Mouse (Mus musculus) spleen, postnatal 36 days (tissue): ENCODE results near the gene Polr2b.

Experiments used
- DNase-seq, 2 experiments: peaks; one replicate each; pipeline ENCODE4 v3.0.0; 2022; ENCODE audit warnings: low spot score in 2 of 2, mixed read lengths in 1 of 2

Gene Polr2b

DNA sequence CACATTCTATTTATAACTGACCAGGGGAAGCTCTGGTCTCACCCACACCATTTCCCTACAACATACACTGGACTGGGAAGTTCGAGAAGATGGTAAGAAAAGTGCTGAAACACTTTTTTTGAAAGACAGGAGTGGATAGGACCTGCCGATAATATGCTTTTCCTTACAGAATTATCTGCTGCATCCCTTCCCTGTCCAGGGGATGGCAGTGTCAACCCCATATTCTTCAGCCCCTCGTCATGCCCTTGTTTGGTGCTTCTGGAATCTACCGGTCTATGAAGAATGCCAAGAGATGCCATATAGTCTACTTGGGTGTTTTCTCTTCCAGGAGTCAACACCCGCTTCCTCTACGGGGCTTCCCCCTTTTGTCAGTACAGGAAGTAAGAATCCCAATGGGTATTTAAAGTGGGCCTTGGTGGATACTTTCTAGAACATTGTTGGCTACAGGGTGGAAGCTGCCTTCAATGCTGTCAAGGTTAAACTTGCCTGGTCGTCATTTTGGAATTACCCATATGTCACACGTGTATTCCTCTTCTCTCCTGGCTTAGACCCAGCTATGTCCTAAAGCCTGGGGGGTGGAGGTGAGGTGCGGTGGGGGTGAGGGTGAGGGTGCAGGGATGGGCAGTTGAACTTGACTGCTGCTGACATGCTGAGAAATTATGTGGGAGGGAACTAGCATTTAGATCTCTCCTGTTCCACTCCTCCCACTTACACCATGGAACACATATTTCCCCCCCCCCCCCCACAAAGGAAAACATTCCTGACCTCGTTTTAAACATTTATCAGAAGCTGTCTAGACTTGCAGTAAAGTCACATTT lies 76.9 kb downstream of the Polr2b start:
- no peak for DNase-seq

DNA sequence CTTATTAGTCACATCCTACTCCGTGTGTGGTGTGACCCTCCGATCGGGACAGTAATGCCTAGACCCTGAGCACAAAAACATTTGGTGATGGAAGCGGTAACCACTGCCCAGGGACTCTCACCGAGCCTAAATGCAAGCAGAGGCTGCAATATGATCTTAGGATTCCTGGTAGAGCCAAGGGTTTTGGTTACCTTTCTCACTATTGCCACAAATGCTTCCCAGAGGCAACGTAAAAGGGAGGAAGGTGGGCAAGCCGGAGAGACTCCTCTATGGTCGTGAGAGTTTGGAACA lies 77.4 kb downstream of the Polr2b start:
- no peak for DNase-seq

GRCm38 (mm10) chr5:77388359-77388758 lies 78.4 kb downstream of the Polr2b start:
- no peak for DNase-seq

GRCm38 (mm10) chr5:77390272-77390671 lies 80.3 kb downstream of the Polr2b start:
- DNase-seq, result no peak

- DNase-seq, result no peak
Measured at GRCm38 (mm10) chr5:77393094-77393619, 83.2 kb downstream of the Polr2b start.

DNA sequence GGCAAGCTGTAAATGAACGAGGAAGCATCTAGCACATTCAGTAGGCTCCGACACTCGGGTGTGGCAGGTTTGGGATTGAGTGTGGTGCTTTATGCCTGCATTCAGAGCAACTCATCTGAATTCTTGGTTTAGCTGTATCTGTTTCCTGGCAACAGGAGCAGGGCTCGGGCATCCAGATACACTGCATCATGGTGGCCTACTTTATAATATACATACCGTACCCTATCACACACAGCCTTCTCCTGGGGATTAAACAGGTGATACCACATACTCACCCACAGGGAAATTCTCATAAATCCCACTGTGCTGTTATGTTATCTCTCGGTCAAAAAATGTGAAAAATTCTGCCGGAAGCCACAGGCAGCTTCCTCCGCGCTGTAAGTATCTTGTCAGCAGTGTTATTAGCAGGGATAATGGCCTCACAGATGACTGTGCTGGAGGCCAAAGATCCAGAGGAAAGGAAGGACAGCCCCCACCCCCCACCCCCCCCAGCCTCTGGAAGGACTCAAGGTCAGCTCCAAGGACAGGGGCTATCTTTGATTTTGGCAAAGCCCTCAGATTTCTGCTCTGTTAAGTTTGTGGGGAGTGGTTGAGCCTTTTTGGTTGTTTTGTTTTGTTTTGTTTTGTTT lies 84.2 kb downstream of the Polr2b start:
- DNase-seq, result no peak

GRCm38 (mm10) chr5:77398285-77399057 lies 88.5 kb downstream of the Polr2b start:
- no peak for DNase-seq
